Mouse (Mus musculus) limb, embryonic 15.5 days (tissue): Measurements from ENCODE around the gene Sparc. TPM values are rescaled to one million over a fixed set of nuclear protein-coding genes. Genes with fewer than 3 reads are reported as not detected.
"Not testable (repeated sequence)": the region's sequence is repeated elsewhere in the genome, so short reads cannot be mapped to it uniquely, and the experiment has no call there.

Experiments
- ATAC-seq: fragments of 200-750 bp; cut with Nextera tagmentation; 2 replicates; pipeline ENCODE4 v1.8.0; 2017; ENCODE audit warnings: low read depth, moderate TSS enrichment; ENCODE audit not compliant: insufficient number of reproducible peaks, low FRiP score, low TSS enrichment
- H3K27ac ChIP-seq: fragments of 300-500 bp; sonication (generic); 2 replicates; pipeline ENCODE4 v1.5.1; 2015; ENCODE audit warnings: moderate library complexity, mild to moderate bottlenecking, inconsistent platforms
- H3K27me3 ChIP-seq: fragments of 300-500 bp; sonication (generic); 2 replicates; pipeline ENCODE4 v1.6.1; 2015; ENCODE audit warnings: inconsistent platforms
- H3K36me3 ChIP-seq: fragments of 300-500 bp; sonication (generic); 2 replicates; pipeline ENCODE4 v1.6.1; 2015; ENCODE audit warnings: inconsistent platforms
- H3K4me1 ChIP-seq: fragments of 300-500 bp; sonication (generic); 2 replicates; pipeline ENCODE4 v1.6.1; 2015; ENCODE audit warnings: inconsistent platforms
- H3K4me2 ChIP-seq: fragments of 300-500 bp; sonication (generic); 2 replicates; pipeline ENCODE4 v1.6.1; 2015; ENCODE audit warnings: mild to moderate bottlenecking, inconsistent platforms
- H3K4me3 ChIP-seq: fragments of 300-500 bp; sonication (generic); 2 replicates; pipeline ENCODE4 v1.5.1; 2015; ENCODE audit warnings: mild to moderate bottlenecking, inconsistent platforms
- H3K9ac ChIP-seq: fragments of 300-500 bp; sonication (generic); 2 replicates; pipeline ENCODE4 v1.6.1; 2015; ENCODE audit warnings: inconsistent platforms
- H3K9me3 ChIP-seq: fragments of 300-500 bp; sonication (generic); 2 replicates; pipeline ENCODE4 v1.6.1; 2016; ENCODE audit warnings: inconsistent platforms
- WGBS: fragments of 180-500 bp; shearing (Covaris S2); methylation state at CpG from one replicate; pipeline ENCODE4 v1.1.7; 2015; 5-methylcytosine and 5-hydroxymethylcytosine counted together
- polyA plus RNA-seq: library from polyadenylated mRNA; unstranded; fragments of >200 nt; fragmentation: Nextera tagmentation; extraction: Ambion mirVana; gene quantifications from 2 replicates; pipeline ENCODE4 v1.2.1, GENCODE M21; 2015

Sparc gene
- polyA plus RNA-seq, 1 experiment from 2014 or later, result 3,190 TPM

DNA sequence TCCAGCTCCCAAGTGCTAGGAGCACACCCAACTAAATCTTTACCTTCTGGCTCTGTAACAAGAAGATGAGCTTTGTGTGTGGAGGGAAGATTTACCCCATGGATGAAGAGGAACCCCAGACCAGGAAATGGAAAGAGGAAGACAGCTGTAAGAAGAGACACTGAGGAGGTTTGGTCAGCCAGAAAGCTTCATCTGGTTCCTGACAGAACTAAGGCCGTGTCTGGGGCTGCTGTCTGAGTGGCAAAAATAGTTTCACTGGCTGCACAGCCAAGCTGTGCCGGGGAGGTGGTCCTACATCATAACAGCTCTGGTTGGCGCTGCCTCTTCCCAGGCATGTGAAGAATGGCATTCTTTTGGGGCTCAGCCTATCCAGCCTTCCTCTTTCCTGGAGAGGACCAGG lies 10.0 kb upstream of the Sparc start:
- Histone ChIP-seq H3K4me3 (no peak overlapping the region), H3K9ac (no peak overlapping the region), H3K4me1 (peaks cover 21% of the 10 kb centered on the region), H3K4me2 (no peak overlapping the region), H3K36me3 (no peaks in the 10 kb centered on the region), H3K9me3 (no peaks in the 10 kb centered on the region), H3K27ac (peak overlapping the region; percentile 72), H3K27me3 (no peaks in the 10 kb centered on the region)
- 29% methylated on average over 3 of the region's 3 CpGs for WGBS
- no peak for ATAC-seq

- H3K36me3 ChIP-seq, result no peaks in the 10 kb centered on the region
- no peaks in the 10 kb centered on the region for H3K27me3 ChIP-seq
- no peak overlapping the region for H3K4me3 ChIP-seq
- no peak overlapping the region for H3K27ac ChIP-seq
- H3K4me2 ChIP-seq, result no peak overlapping the region
- no peak overlapping the region for H3K9ac ChIP-seq
- H3K4me1 ChIP-seq, result peaks cover 31% of the 10 kb centered on the region
- no peak for ATAC-seq
- no peaks in the 10 kb centered on the region for H3K9me3 ChIP-seq
- 86% methylated on average over 2 of the region's 2 CpGs for WGBS
Measured at GRCm38 (mm10) chr11:55429973-55430372, 7.0 kb upstream of the Sparc start.

- 0 out of 2 replicates have a peak overlapping the region, but pooled peaks have one; percentile 14 for H3K4me2 ChIP-seq
- H3K36me3 ChIP-seq, result no peaks in the 10 kb centered on the region
- no peak overlapping the region for H3K4me3 ChIP-seq
- no peaks in the 10 kb centered on the region for H3K9me3 ChIP-seq
- H3K27ac ChIP-seq, result peak overlapping the region; percentile 96
- peaks cover 46% of the 10 kb centered on the region for H3K4me1 ChIP-seq
- WGBS, result 28% methylated on average over 16 of the region's 16 CpGs
- H3K27me3 ChIP-seq, result no peaks in the 10 kb centered on the region
- ATAC-seq, result peak; percentile 94
- H3K9ac ChIP-seq, result no peak overlapping the region
Measured at GRCm38 (mm10) chr11:55428186-55429012, 5.4 kb upstream of the Sparc start.

DNA sequence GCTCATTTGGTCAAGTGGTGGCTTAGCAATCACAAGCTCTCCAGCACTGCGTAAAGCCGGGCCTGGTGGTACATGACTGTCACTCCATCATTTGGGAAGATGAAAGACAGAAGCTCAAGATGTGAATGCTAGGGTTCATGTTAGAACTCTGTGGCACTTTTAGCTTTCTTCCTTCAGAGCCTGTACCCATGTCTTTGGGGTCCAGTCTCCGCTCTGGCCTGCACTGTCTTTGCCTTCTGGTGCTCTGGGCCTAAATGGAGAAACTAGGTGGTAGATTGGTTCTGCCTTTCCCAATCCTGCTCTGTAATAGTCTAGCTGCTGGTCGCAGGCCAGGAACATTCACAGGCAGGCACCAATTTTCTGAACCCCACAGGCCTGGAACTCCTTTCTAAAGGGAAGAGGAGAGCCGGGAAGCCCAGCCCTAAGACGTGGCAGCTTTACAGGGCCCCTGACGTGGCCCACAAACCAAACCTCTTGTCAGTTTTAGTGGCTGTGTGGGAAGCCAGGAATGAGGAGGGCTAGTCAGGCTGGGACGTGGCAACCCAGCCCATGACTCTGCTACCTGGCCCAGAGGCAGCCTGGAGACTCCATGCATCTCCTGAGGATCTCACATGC lies 1.9 kb upstream of the Sparc start:
- ATAC-seq, result no peak
- Histone ChIP-seq H3K27ac (peak overlapping the region; percentile 89), H3K4me1 (peaks cover 50% of the 10 kb centered on the region), H3K4me3 (no peak overlapping the region), H3K9ac (0 out of 2 replicates have a peak overlapping the region, but pooled peaks have one; percentile 14), H3K27me3 (no peaks in the 10 kb centered on the region), H3K4me2 (no peak overlapping the region), H3K9me3 (no peaks in the 10 kb centered on the region), H3K36me3 (no peaks in the 10 kb centered on the region)
- WGBS, result 57% methylated on average over 8 of the region's 8 CpGs

- Histone ChIP-seq H3K36me3 (no peaks in the 10 kb centered on the region), H3K9ac (no peak overlapping the region), H3K27me3 (no peaks in the 10 kb centered on the region), H3K4me2 (no peak overlapping the region), H3K9me3 (no peaks in the 10 kb centered on the region), H3K27ac (peak overlapping the region; percentile 89), H3K4me3 (no peak overlapping the region), H3K4me1 (peaks cover 49% of the 10 kb centered on the region)
- WGBS, result 19% methylated on average over 4 of the region's 4 CpGs
- ATAC-seq, result no peak
Measured at GRCm38 (mm10) chr11:55423756-55424155, 773 bp upstream of the Sparc start.

DNA sequence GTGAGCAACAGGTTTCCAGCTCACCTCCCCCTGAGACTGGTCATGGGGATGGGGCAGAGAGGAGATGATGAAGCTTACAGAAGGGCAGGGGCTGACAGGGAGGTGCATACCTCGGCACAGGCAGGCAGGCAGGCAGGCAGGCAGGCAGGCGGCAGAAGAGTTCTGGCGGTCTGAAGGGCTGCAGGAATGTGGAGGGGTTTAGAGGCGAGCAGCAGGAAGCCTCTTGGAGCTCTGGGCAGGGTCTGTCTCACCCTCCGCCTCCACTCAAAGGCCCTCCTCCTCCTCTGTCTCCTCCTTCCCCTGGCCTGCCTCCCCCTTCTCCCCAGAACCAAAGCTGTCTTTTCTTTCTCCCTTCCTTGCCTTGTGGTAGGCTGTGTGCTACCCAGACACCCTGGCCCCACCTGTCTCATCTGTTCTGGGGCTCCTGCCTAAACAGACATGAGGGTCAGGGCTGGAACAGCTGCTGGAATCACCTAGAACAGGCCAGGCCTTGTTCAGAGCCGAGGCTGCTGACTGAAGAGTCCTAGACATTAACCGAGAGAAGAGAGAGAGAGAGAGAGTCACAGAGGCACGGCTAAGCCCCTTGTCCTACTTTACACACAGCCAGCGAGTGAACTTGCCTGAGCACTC lies 3.2 kb downstream of the Sparc start:
- WGBS, result 7% methylated on average over 8 of the region's 9 CpGs
- Histone ChIP-seq H3K4me1 (peaks cover 49% of the 10 kb centered on the region), H3K27me3 (no peaks in the 10 kb centered on the region), H3K27ac (peak overlapping the region; percentile 95), H3K9ac (peak overlapping the region; percentile 79), H3K4me2 (peak overlapping the region; percentile 59), H3K4me3 (peak overlapping the region; percentile 66), H3K36me3 (no peaks in the 10 kb centered on the region), H3K9me3 (no peaks in the 10 kb centered on the region)
- peak; percentile 89 for ATAC-seq

- Histone ChIP-seq H3K36me3 (no peaks in the 10 kb centered on the region), H3K27ac (peak overlapping the region; percentile 95), H3K4me3 (peak overlapping the region; percentile 66), H3K9ac (peak overlapping the region; percentile 79), H3K4me2 (peak overlapping the region; percentile 59), H3K27me3 (no peaks in the 10 kb centered on the region), H3K4me1 (peaks cover 49% of the 10 kb centered on the region), H3K9me3 (no peaks in the 10 kb centered on the region)
- 5% methylated on average over 4 of the region's 4 CpGs for WGBS
- ATAC-seq, result no peak
Measured at GRCm38 (mm10) chr11:55419296-55419677, 3.7 kb downstream of the Sparc start.

GRCm38 (mm10) chr11:55418704-55419061 lies 4.3 kb downstream of the Sparc start:
- WGBS, result 10% methylated on average over 3 of the region's 3 CpGs
- Histone ChIP-seq H3K4me2 (peak overlapping the region; percentile 59), H3K9me3 (no peaks in the 10 kb centered on the region), H3K9ac (peak overlapping the region; percentile 79), H3K27me3 (no peaks in the 10 kb centered on the region), H3K4me3 (peak overlapping the region; percentile 66), H3K4me1 (peaks cover 49% of the 10 kb centered on the region), H3K36me3 (peaks cover under 1% of the 10 kb centered on the region; the same call in 1 of the 2 replicates), H3K27ac (peak overlapping the region; percentile 95)
- ATAC-seq, result no peak

DNA sequence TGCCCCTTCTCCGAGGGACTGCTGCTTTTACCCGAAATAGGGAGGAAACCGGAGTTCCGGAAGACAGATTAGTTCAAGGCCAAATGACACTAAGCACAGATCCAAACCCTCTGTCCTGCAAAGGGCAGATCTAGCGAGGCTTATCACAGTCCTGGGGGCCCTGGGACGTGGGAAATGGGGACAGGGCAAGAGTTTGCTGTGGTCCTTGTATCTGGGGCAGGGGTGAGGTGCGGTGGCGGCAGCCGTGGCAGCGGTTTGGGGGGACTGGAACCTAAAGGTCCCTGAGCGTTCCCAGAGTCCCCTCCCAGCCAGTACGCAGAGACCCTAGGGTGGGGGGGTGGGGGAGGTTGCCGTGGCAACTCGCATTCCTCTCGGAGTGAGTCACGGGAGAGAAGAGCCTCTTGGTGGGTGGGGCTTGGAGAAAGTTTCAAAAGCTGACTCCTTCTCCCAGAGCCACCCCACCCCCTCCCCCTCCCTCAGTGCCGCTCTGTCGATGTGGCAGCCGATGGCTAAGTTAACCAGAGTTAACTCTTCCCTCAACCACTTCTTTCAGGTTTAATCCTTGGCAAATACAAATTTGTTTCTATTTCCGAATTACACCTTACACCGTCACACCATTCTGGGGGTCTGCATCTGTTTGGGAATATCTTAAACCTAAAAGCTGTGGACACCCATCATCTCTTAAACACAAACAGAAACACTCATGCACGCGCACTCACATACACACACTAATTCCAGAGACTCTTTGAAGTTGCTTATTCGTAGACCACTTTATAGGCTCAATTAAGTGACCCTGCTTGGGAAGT lies 4.9 kb downstream of the Sparc start:
- peak overlapping the region; percentile 66 for H3K4me3 ChIP-seq
- H3K27me3 ChIP-seq, result no peaks in the 10 kb centered on the region
- H3K9me3 ChIP-seq, result no peaks in the 10 kb centered on the region
- under 1% methylated on average over 24 of the region's 24 CpGs for WGBS
- peak overlapping the region; percentile 79 for H3K9ac ChIP-seq
- peak overlapping the region; percentile 95 for H3K27ac ChIP-seq
- peaks cover 6% of the 10 kb centered on the region; the same call in 1 of the 2 replicates for H3K36me3 ChIP-seq
- peak overlapping the region; percentile 59 for H3K4me2 ChIP-seq
- peaks cover 50% of the 10 kb centered on the region for H3K4me1 ChIP-seq
- peak; percentile 70 for ATAC-seq

- peak overlapping the region; percentile 59 for H3K4me2 ChIP-seq
- peaks cover 61% of the 10 kb centered on the region for H3K4me1 ChIP-seq
- ATAC-seq, result no peak
- no peaks in the 10 kb centered on the region for H3K9me3 ChIP-seq
- peak overlapping the region; percentile 66 for H3K4me3 ChIP-seq
- 51% methylated on average over 6 of the region's 6 CpGs for WGBS
- no peaks in the 10 kb centered on the region for H3K27me3 ChIP-seq
- peak overlapping the region; percentile 95 for H3K27ac ChIP-seq
- H3K9ac ChIP-seq, result no peak overlapping the region; the same call in 1 of the 2 replicates
- peaks cover 18% of the 10 kb centered on the region for H3K36me3 ChIP-seq
Measured at GRCm38 (mm10) chr11:55416609-55417265, 6.2 kb downstream of the Sparc start.

DNA sequence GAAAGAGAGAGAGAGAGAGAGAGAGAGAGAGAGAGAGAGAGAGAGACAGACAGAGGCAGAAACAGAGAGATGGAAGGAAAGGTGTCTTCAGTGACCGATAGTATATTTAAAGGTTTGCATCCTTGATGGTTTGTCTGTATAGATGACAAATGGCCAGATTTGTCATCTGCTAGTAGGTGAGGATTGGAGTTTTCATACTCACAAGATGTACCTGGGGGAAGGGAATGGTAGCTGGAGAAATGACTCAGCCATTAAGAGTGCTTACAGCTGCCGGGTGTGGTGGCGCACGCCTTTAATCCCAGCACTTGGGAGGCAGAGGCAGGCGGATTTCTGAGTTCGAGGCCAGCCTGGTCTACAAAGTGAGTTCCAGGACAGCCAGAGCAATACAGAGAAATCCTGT lies 7.3 kb downstream of the Sparc start:
- ATAC-seq, H3K9me3 ChIP-seq, H3K9ac ChIP-seq, H3K27me3 ChIP-seq, H3K27ac ChIP-seq, H3K4me3 ChIP-seq: not testable (repeated sequence)
- Histone ChIP-seq H3K4me1 (peaks cover 62% of the 10 kb centered on the region), H3K36me3 (peaks cover 23% of the 10 kb centered on the region), H3K4me2 (peak overlapping the region; percentile 27)
- WGBS, result 81% methylated on average over 6 of the region's 6 CpGs
